Mouse (Mus musculus): ENCODE results near the gene Ubac2. TPM values are rescaled to one million over a fixed set of nuclear protein-coding genes. Genes with fewer than 3 reads are reported as not detected.

Ubac2 gene
- total and polyA plus RNA-seq, 3 experiments: 32.8 to 40.1 (median 35.5) TPM

- no peaks in the 10 kb centered on the region for H3K36me3 ChIP-seq (replicated peaks in 1 of 2; ENCODE audit: control insufficient read depth in 1 of 2, insufficient read depth in 1 of 2, low read length in 1 of 2)
- H3K27me3 ChIP-seq (replicated peaks): no peaks in the 10 kb centered on the region
- DNase-seq (ENCODE audit: extremely low read depth): no peak
- H3K9me3 ChIP-seq (replicated peaks; ENCODE audit: low read length): peaks cover 8% of the 10 kb centered on the region
- no peak overlapping the region for H3K9ac ChIP-seq (ENCODE audit: insufficient read depth, low read depth)
- in situ Hi-C loops (cut with MboI; ENCODE audit: low pct_ligation_motif_present, low pct_unique_long_range_greater_than_20kb, low sequenced_read_pairs): no loop called here
- dilution Hi-C loops (cut with MboI; ENCODE audit: extremely low pct_ligation_motif_present, extremely low pct_unique_long_range_greater_than_20kb, low sequenced_read_pairs): no loop called here
- no peak overlapping the region for H3K4me3 ChIP-seq (replicated peaks in 1 of 3; ENCODE audit: low read depth in 2 of 3, low read length in 2 of 3, poor library complexity in 1 of 3)
- TF ChIP-seq KAT2A (IDR thresholded peaks at IDR 0.05; ENCODE audit: insufficient replicate concordance, low read length) (no peak), MEF2A (IDR thresholded peaks at IDR 0.05; ENCODE audit: borderline replicate concordance, low read depth, low read length) (no peak), MAFK (IDR thresholded peaks at IDR 0.05; ENCODE audit: insufficient replicate concordance, low read length) (no peak), UBTF (IDR thresholded peaks at IDR 0.05; ENCODE audit: low read depth, low read length) (no peak), NELFE (IDR thresholded peaks at IDR 0.05; ENCODE audit: low read depth, low read length) (no peak), CHD2 (IDR thresholded peaks at IDR 0.05; ENCODE audit: low read length) (no peak), JUN (IDR thresholded peaks at IDR 0.05; ENCODE audit: insufficient read depth, low read depth, low read length) (no peak), TCF12 (IDR thresholded peaks at IDR 0.05; ENCODE audit: low read depth, low read length) (no peak), E2F4 (IDR thresholded peaks at IDR 0.05; ENCODE audit: insufficient replicate concordance, low read depth, low read length) (no peak), USF1 (IDR thresholded peaks at IDR 0.05; ENCODE audit: low read depth, low read length) (no peak), MAZ (IDR thresholded peaks at IDR 0.05; ENCODE audit: low read depth, low read length) (no peak), ZMIZ1 (IDR thresholded peaks at IDR 0.05; ENCODE audit: low read depth, low read length) (no peak)
- peaks cover 0 to 7% of the 10 kb centered on the region in 2 experiments; a peak in 2 of 4 replicates for H3K4me1 ChIP-seq (ENCODE audit: control insufficient read depth in 1 of 2, insufficient read depth in 2 of 2)
- H3K4me2 ChIP-seq (ENCODE audit: insufficient read depth, low read depth, poor library complexity, severe bottlenecking): no peak overlapping the region
- no peaks in the 10 kb centered on the region for H3K79me2 ChIP-seq (replicated peaks; ENCODE audit: control insufficient read depth, extremely low read depth, insufficient read depth, poor library complexity, severe bottlenecking)
- no peak overlapping the region for H3K27ac ChIP-seq (ENCODE audit: insufficient read depth, low read depth)
Observed at GRCm38 (mm10) chr14:122035860-122036259, 157.4 kb downstream of the Ubac2 start.

- in situ Hi-C loops (cut with MboI; ENCODE audit: low pct_ligation_motif_present, low pct_unique_long_range_greater_than_20kb, low sequenced_read_pairs) (no loop called here), dilution Hi-C loops (cut with MboI; ENCODE audit: extremely low pct_ligation_motif_present, extremely low pct_unique_long_range_greater_than_20kb, low sequenced_read_pairs) (no loop called here)
- H3K4me1 ChIP-seq (ENCODE audit: control insufficient read depth in 1 of 2, insufficient read depth in 2 of 2): peaks cover 5 to 22% of the 10 kb centered on the region in 2 experiments; a peak in 3 of 4 replicates
- no peak overlapping the region for H3K9ac ChIP-seq (ENCODE audit: insufficient read depth, low read depth)
- no peaks in the 10 kb centered on the region for H3K36me3 ChIP-seq (replicated peaks in 1 of 2; ENCODE audit: control insufficient read depth in 1 of 2, insufficient read depth in 1 of 2, low read length in 1 of 2)
- H3K4me2 ChIP-seq (ENCODE audit: insufficient read depth, low read depth, poor library complexity, severe bottlenecking): no peak overlapping the region
- TF ChIP-seq CTCF (conservative IDR thresholded peaks at IDR 0.05 in 1 of 2, IDR thresholded peaks at IDR 0.05 in 1 of 2; ENCODE audit: low read depth in 2 of 2, low read length in 2 of 2): peak in 1 of 2 experiments; percentile 35; a peak in 2 of 4 replicates
- no peak for TF ChIP-seq TBP (conservative IDR thresholded peaks at IDR 0.05; ENCODE audit: low read depth, low read length)
- TF ChIP-seq RAD21 (IDR thresholded peaks at IDR 0.05; ENCODE audit: low read depth, low read length): peak; percentile 2
- TF ChIP-seq USF2 (conservative IDR thresholded peaks at IDR 0.05; ENCODE audit: low read depth, low read length): no peak
- no peaks in the 10 kb centered on the region for H3K27me3 ChIP-seq (replicated peaks)
- no peak for DNase-seq (ENCODE audit: extremely low read depth)
- no peaks in the 10 kb centered on the region for H3K79me2 ChIP-seq (replicated peaks; ENCODE audit: control insufficient read depth, extremely low read depth, insufficient read depth, poor library complexity, severe bottlenecking)
- H3K27ac ChIP-seq (ENCODE audit: insufficient read depth, low read depth): no peak overlapping the region
- H3K4me3 ChIP-seq (replicated peaks in 1 of 3; ENCODE audit: low read depth in 2 of 3, low read length in 2 of 3, poor library complexity in 1 of 3): no peak overlapping the region
- H3K9me3 ChIP-seq (replicated peaks; ENCODE audit: low read length): peaks cover 8% of the 10 kb centered on the region
Observed at GRCm38 (mm10) chr14:122038874-122039647, 160.6 kb downstream of the Ubac2 start.

Measured in CH12.LX (cell line).